11 mouse cellular contexts compared by ENCODE assay signal in the genomic region with DNA sequence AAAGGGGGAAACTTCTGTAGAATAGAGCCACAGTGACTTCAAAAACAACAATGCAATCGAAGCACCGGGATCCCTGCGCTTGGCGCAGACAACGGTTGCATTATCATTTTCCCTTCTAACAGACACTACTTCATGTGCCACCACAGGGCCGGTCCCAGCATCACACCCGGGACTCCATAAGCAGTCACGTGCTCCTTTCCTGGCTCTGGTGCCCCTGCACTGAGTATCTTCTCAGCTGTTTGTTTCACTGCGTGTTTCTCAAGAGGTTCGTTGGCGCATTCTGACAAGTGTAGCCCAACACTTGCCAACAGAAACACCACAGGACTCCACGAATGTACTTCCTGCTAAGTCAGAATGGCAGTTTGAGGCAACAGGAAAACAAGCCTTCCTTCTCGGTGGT.
DNase-seq lines count a peak whose midpoint lies in the region; ATAC-seq and TF ChIP-seq lines count a peak whose summit lies in the region.
"Had no signal": no experiment of that assay in that cellular context is flagged by ENCODE, and none has a peak within 500 bp of the region (broad histone marks: within the 10 kb centered on the region; RNA-seq: fewer than 3 reads in every experiment).

No protein-coding gene starts in this region.

- ATAC-seq in forebrain, embryonic 16.5 days, result peak; percentile 39
- no peak for ATAC-seq in forebrain, embryonic 11.5 days (replicated peaks; ENCODE audit: low FRiP score)
- no peak for ATAC-seq in heart, embryonic 13.5 days (ENCODE audit: extremely low read depth, insufficient number of reproducible peaks, low FRiP score, low TSS enrichment)
- ATAC-seq in megakaryocyte progenitor cell, adult 5-6 weeks (replicated peaks; ENCODE audit: poor library complexity), result peak; percentile 89

- H3K36me3 ChIP-seq in forebrain, embryonic 16.5 days (ENCODE audit: control insufficient read depth, insufficient read depth), result no peaks in the 10 kb centered on the region
- H3K36me3 ChIP-seq in forebrain, embryonic 11.5 days (ENCODE audit: control insufficient read depth, insufficient read depth, low read length), result no peaks in the 10 kb centered on the region
- no peaks in the 10 kb centered on the region for H3K36me3 ChIP-seq in heart, embryonic 13.5 days
- H3K36me3 ChIP-seq: kidney, embryonic 15.5 days had no signal

- H3K27me3 ChIP-seq in forebrain, embryonic 16.5 days (replicated peaks; ENCODE audit: control insufficient read depth, insufficient read depth, low read length), result no peaks in the 10 kb centered on the region
- no peaks in the 10 kb centered on the region for H3K27me3 ChIP-seq in forebrain, embryonic 11.5 days (ENCODE audit: control insufficient read depth, insufficient read depth, low read length)
- H3K27me3 ChIP-seq in heart, embryonic 13.5 days (replicated peaks), result no peaks in the 10 kb centered on the region
- H3K27me3 ChIP-seq: kidney, embryonic 15.5 days had no signal

- no peak overlapping the region for H3K9ac ChIP-seq in forebrain, embryonic 16.5 days (replicated peaks; ENCODE audit: low read depth, low read length)
- no peak overlapping the region for H3K9ac ChIP-seq in forebrain, embryonic 11.5 days (ENCODE audit: low read length)
- H3K9ac ChIP-seq in heart, embryonic 13.5 days, result no peak overlapping the region
- H3K9ac ChIP-seq: kidney, embryonic 15.5 days had no signal

- DNase-seq in forebrain, embryonic 11.5 days (ENCODE audit: low spot score), result no peak
- DNase-seq in lung, postnatal 10 days, result peak; percentile 39
- no peak for DNase-seq in lung, adult 2 months
- no peak for DNase-seq in spleen, postnatal 4 days (ENCODE audit: low spot score in 2 of 2)
- no peak for DNase-seq in frontal cortex, postnatal 14 days (ENCODE audit: low spot score in 2 of 2)
- DNase-seq: B cell, adult 2 months; thymus, adult 2 months had no signal

- WGBS in forebrain, embryonic 16.5 days, result 64% methylated on average over 13 of the region's 13 CpGs
- 88% methylated on average over 13 of the region's 13 CpGs for WGBS in forebrain, embryonic 11.5 days
- 63% methylated on average over 13 of the region's 13 CpGs for WGBS in lung, adult 2 months
- WGBS in heart, embryonic 13.5 days, result 59% methylated on average over 13 of the region's 13 CpGs

- H3K4me1 ChIP-seq in forebrain, embryonic 16.5 days (replicated peaks; ENCODE audit: control insufficient read depth, insufficient read depth, low read length), result peaks cover 50% of the 10 kb centered on the region
- no peaks in the 10 kb centered on the region; the same call in 1 of the 2 replicates for H3K4me1 ChIP-seq in forebrain, embryonic 11.5 days (replicated peaks; ENCODE audit: control insufficient read depth, insufficient read depth, low read length)
- H3K4me1 ChIP-seq in lung, adult 2 months (ENCODE audit: control insufficient read depth, insufficient read depth, low read length), result peaks cover 2% of the 10 kb centered on the region; the same call in 1 of the 2 replicates
- H3K4me1 ChIP-seq in heart, embryonic 13.5 days, result peaks cover 23% of the 10 kb centered on the region

- TF ChIP-seq CTCF in lung, adult 2 months (IDR thresholded peaks at IDR 0.05; ENCODE audit: insufficient read depth, low read length), result no peak

- H3K4me3 ChIP-seq in forebrain, embryonic 16.5 days (replicated peaks; ENCODE audit: low read length), result no peak overlapping the region
- H3K4me3 ChIP-seq in forebrain, embryonic 11.5 days (ENCODE audit: low read depth, low read length), result no peak overlapping the region
- H3K4me3 ChIP-seq in lung, adult 2 months (replicated peaks; ENCODE audit: extremely low read depth, low read depth, low read length), result no peak overlapping the region
- no peak overlapping the region for H3K4me3 ChIP-seq in heart, embryonic 13.5 days
- H3K4me3 ChIP-seq: kidney, embryonic 15.5 days had no signal

- TF ChIP-seq POLR2A in lung, adult 2 months (IDR thresholded peaks at IDR 0.05; ENCODE audit: borderline replicate concordance, extremely low read depth, low read depth, low read length), result no peak

- no peak overlapping the region for H3K27ac ChIP-seq in forebrain, embryonic 16.5 days (ENCODE audit: low read length)
- H3K27ac ChIP-seq in forebrain, embryonic 11.5 days (ENCODE audit: low read depth, low read length), result no peak overlapping the region
- no peak overlapping the region for H3K27ac ChIP-seq in heart, embryonic 13.5 days (replicated peaks)
- H3K27ac ChIP-seq: kidney, embryonic 15.5 days had no signal

- H3K9me3 ChIP-seq in forebrain, embryonic 16.5 days (ENCODE audit: control insufficient read depth, low read length), result no peaks in the 10 kb centered on the region
- H3K9me3 ChIP-seq in forebrain, embryonic 11.5 days (ENCODE audit: control insufficient read depth, low read length), result no peaks in the 10 kb centered on the region
- no peaks in the 10 kb centered on the region for H3K9me3 ChIP-seq in heart, embryonic 13.5 days
- H3K9me3 ChIP-seq: kidney, embryonic 15.5 days had no signal

- H3K4me2 ChIP-seq in forebrain, embryonic 16.5 days (ENCODE audit: low read length), result no peak overlapping the region
- H3K4me2 ChIP-seq in forebrain, embryonic 11.5 days (ENCODE audit: low read depth, low read length, severe bottlenecking), result no peak overlapping the region
- H3K4me2 ChIP-seq in heart, embryonic 13.5 days, result 0 out of 2 replicates have a peak overlapping the region, but pooled peaks have one; percentile 9
- H3K4me2 ChIP-seq: kidney, embryonic 15.5 days had no signal

Comparison
In these comparisons a context has a peak if more than half of its experiments do, and no peak if none do; other contexts are left out.
1. ATAC-seq: peak in forebrain, embryonic 16.5 days (single experiment) and megakaryocyte progenitor cell, adult 5-6 weeks (single experiment); none in forebrain, embryonic 11.5 days (single experiment) and heart, embryonic 13.5 days (single experiment).